Mouse (Mus musculus) retina, postnatal 7 days (tissue): ENCODE data around the gene Slc36a2.
"Not testable (repeated sequence)": the region's sequence is repeated elsewhere in the genome, so short reads cannot be mapped to it uniquely, and the experiment has no call there.

ENCODE experiments used
- DNase-seq: peaks from one replicate; pipeline ENCODE4 v3.0.0-alpha.2; 2012; ENCODE audit warnings: low read depth, low spot score

The Slc36a2 gene

DNA sequence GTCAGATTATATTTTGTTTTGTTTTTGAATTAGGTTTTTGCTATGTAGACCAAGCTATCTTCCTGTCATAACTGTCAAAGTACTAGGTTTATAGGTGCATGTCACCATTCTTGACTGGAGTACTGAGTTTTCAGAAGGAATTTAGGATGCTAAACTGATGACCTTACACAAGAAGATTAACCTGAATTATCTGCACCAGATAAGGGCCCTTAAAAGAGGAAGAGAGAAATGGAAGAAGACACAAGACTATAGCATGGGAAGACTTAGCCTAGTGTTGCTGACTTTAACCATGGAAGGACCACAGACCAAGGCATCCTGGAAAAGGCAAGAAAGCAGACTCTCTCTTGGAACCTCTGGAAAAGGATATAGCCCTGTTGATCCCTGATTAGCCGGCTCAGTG lies 51.7 kb downstream of the Slc36a2 start:
- DNase-seq = no peak

DNA sequence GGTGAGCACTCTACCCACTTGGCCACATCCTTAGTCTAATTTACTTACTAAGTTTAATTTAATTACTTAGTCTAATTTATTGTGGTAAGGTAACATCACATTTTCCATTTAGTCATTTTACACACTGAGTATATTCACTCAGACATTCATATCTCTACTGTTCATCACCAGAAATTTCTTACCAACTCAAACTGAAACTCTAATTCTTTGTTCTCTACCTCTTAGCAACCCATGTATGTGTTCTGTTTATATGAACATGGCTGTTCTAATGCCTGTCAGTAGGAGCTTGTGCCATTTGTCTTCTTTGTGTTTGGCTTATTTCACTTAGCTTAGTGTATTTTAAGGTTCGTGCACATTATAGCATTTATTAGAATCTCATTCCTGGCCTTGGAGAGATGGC lies 52.9 kb downstream of the Slc36a2 start:
- no peak for DNase-seq

DNA sequence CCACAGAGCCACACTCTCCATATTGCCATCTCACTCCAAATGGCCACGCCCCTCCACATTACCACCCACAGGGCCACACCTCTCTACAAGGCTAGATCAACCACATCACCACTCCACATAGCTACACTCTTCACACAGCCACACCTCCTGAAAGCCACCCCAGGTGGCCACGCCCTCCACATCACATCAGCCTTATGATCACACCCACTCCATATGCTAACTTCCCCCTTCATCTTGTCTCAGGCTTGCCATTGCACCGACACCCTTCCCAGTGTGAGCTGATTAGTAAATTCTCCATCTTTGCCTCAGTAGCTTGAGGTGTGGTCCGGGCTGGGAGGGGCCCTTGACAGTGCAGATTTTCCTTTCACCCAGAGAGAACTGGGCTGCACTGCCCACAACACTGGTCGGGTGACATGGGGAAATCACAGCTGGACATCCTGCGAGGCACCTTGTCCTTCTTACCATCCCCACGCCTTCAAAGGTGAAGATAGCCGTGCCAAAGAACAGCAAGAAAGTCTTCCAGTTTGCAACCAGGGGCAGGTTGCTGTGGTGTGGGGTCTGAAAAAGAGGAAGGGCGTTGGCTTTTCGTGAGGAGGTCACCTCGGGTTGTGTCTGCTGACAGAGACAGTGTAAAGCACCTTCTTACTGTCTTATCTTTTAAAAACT lies 53.7 kb downstream of the Slc36a2 start:
- no peak for DNase-seq

DNA sequence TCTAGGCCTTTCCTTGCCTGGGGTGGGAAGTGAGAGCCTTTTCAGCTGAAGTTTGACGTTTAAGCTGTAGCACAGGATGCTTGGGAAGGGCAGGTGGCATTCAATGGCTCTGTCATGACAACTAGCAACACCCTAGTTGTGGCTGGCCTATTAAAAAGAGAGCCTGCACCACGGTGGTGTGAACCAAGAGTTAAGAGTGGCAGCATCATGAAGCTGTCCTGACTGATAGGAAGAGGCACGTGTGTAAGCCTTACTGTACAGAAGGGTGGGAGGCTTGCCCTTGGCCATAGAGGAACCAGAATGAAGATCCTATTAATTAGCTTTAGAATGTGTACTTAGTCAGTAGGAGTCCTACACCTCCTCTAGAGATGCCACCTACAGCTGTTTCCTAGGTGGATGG lies 56.5 kb downstream of the Slc36a2 start:
- no peak for DNase-seq

DNA sequence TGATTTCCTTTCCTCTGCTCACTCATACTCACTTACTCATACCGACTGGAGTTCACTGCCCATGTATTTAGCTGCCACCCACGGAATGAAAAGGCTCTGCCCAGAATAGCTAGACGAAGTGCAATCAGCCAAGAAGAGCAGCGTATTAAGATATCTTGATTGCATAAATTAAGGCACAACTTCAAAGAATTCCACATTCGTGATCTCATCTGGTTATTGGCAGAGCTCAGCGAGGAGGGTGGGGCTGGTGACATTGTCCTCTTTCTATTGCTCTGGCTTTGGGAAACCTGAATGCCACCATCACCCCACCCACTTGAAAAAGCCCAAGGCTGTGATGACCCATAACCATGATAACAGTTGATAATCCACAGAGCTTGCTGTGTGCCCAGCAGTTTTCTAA lies 56.9 kb downstream of the Slc36a2 start:
- no peak for DNase-seq

DNA sequence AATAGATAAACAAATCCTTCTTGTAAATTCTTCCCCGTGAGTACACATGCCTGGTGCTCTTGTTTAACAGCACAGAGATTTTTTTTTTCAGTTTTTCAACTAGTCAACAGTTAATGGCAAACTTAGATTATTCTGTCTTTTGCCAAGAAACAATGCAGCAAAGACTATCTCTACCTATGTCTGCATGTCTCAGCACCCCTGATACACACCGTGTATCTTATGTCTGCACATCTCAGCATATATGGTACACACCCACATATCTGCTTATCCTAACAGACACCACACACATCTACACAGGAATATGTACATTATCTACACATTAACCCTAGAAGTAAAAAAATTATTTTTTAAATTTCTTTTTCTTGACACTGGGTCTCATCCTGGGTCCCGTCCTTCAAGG lies 58.2 kb downstream of the Slc36a2 start:
- no peak for DNase-seq

DNA sequence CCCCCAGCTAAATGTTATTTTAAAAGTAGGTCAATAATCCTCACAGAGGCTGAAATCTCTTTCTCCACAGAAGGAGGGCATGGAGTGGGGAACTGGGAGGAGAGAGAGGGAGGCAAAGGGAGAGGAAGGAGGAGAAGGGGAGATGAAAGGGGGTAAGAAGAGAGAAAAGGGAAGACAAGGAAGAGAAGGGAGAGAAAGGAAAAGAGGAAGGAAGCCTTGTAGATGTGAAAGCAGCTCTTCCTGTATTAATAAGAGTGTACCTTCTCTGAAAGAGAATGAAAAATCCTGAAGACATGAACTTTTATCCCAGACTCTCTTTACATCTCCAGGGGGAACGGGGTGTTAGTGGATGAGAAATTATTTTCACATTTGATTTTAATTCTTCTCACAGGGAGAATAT lies 63.4 kb downstream of the Slc36a2 start:
- DNase-seq = no peak

DNA sequence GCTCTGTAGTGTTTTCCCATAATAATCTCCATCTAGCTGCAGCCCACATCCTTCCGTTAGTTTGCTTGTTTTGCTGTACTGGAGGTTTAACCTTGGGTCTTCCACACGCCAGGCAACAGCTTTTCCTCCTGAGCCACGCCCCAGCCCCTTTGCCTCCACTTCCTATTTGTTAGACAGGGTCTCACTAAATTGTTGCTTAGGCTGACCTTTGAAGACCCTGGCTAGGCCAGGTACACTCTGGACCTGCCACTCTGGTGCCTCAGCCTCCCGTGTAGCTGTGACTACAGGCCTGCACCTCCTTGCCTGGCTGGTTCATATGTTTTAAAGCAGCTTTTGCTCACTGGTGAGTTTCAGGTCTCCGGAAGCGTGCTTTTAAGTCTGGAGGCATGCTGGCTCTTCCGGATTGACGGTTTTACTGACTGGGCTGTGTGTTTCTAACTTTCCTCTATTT lies 64.0 kb downstream of the Slc36a2 start:
- DNase-seq = no peak

DNA sequence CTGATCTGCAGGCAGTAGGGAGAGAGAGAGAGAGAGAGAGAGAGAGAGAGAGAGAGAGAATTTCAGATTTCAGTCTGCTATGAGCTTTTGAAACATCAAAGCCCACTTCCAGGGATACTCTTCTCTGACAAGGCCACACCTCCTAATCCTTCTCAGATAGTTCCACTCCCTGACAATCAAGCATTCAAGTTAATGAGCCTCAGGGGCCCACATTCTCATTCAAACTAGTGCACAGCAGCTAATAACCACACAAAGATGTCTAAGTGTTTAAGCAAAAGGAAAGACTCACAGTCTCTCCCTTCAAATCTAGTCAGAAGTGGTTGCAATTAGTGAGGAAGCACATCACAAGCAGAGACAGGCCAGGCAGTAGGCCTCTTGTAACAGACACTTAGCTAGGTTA lies 64.6 kb downstream of the Slc36a2 start:
- no peak for DNase-seq

DNA sequence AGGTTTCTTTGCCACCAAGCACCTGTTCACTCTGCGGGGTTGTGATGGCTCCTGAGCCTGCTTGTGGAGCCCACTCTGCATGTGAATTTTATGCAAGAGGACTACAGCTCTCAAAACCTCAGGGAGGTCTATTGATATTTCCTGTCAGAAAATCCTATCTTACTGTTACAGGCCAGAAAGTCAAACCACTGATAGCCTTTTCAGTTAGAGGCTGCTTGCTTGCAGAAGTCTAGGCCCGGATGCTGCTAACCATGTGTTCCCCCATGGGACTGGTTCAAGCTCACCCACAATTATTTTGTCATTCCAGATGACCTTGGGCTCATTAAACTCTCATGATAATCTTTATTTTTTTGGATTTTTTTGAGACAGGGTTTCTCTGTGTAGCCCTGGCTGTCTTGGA lies 67.8 kb downstream of the Slc36a2 start:
- DNase-seq = no peak

DNA sequence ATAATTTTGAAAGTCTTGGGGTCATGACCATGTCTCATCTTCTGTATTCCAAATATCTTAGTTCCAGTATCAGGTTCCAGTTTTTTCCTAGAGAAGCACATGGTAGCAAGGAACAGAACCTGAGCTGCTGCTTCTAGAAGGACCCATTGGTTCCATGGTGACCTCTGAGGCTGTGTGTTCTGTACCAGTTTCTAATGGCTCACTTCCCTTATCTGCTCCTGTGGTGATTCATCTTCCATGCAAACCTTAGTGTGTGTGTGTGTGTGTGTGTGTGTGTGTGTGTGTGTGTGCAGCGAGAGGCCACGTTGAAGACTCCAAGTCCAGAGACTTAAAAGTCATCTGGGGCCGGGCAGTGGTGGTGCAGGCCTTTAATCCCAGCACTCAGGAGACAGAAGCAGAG lies 68.9 kb downstream of the Slc36a2 start:
- no peak for DNase-seq

DNA sequence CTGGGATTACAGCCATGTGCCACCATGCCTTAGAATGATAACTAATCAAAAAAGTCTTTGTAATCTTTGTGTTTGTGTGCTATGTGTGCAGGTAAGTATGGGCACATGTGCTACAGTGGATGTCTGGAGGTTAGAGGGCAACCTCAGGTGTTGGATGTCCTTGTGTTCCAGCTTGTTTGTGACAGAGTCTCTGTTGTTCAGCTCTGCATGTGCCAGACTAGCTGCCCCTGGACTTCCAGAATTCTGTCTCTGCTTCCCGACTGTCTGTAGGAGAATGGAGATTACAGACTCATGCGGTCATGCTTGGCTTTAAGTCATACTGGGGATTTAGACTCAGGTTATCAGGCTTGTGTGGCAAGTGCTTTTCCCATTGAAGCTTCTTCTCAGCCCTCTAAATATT lies 70.6 kb downstream of the Slc36a2 start:
- no peak for DNase-seq

DNA sequence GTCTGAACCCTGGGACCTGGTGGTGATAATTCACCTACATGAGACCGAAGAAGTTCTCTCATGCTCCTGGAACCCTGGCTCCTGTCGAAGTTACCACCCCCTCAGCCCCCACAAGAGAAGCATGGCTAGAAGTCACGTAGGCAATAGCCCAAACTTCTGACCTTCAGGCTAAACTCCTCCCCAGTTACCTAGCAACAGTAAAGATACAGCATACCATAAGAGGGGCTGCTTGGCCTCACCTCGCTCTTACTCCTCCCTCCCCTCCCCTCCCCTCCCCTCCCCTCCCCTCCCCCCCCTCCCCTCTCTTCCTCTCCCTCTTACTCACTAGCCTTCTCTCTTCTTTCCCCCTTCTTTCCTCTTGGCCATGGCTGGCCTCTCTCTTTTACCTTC lies 71.0 kb downstream of the Slc36a2 start:
- DNase-seq = not testable (repeated sequence)

DNA sequence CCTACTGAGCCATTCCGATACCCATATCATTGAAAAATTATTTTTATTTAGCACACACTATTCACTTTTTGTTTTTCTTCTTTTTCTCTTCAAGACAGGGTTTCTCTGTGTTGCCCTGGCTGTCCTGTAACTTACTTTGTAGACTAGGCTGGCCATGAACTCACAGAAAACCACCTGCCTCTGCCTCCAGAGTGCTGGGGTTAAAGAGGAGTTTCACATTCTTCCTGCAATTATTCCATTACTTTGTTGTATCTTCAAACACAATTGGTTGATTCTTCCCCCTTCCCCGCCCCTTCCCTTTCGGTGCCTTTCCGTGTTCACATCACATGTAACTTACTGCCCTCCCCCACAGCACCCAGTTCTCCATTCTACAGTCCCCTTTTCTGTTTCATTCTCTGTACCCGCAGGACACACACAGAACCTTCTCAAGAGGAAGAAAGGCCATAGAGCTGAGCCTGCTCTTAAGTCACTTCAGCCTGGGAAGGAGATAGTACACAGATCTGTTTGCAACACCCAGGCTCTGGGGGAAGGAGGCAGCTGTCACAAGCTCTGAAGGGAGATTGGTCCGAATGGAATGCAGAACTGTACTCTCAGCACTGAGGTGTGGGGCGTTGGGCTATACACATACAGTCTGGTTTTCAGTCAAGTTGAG lies 71.5 kb downstream of the Slc36a2 start:
- no peak for DNase-seq

DNA sequence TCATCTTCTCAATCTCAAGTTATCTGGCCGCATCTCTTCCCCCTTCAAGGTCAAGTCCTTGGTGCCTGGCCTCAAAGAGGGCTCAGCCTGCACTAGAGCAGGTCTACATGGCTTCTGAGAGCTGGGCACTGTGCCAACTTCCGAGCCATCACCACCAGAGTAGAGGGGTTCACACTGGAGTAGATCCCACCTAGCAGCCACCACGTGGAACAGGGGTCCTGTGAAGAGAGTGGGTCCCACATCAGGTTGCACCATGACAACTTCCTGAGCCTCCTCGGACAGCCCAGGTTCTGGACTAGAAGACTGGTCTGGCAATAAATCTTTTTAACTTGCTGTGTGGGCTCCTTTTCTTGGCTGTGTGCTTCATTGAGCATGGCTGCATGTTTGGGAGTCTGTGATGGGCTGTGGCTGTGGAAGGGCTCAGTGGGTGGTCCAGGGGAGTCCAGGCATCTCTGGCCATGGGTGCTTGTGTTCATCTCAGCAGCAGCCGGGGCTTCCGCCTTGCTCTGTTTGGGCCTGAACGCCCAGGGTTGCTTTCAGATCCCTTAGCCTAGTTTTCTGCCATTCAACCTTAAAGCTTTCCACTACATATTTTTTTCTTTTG lies 74.2 kb downstream of the Slc36a2 start:
- no peak for DNase-seq

DNA sequence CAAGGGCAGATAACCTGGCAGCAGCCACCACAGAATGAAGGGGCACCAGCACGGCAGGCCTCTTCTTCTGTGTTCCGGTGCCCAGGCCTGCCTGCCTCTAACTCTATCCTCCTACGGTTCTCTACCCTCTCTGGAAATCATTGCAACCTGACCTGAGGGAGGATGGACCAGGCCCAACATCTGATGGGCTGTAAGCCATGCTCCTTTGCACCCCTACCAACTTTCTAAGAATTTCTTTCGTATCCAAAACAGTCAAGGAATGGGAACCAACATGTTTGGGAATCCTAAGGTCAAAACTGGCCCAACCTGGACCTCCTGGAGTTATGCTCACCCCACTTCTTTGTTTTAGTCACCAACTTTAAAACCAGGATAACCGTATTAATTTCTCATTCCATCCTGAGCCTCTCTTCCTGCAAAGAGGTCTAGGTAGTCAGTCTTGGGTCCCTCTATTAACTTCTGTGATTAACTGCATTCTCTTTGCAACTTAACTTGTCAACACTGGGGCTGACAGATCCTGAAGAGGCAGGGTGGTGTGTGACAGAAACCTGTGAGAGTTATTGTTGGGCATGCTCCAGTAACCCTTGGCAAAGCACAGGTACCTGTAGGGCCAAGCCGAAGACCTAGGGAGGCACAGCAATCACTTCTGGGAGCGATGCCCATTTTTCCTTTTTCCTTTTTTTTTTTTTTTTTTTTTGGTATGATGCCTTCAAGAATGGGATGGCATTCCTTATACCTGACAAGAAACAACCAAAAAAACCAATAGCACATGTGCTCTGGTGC lies 75.2 kb downstream of the Slc36a2 start:
- DNase-seq = no peak
